13 mouse cellular contexts compared by ENCODE assay signal in the genomic region with DNA sequence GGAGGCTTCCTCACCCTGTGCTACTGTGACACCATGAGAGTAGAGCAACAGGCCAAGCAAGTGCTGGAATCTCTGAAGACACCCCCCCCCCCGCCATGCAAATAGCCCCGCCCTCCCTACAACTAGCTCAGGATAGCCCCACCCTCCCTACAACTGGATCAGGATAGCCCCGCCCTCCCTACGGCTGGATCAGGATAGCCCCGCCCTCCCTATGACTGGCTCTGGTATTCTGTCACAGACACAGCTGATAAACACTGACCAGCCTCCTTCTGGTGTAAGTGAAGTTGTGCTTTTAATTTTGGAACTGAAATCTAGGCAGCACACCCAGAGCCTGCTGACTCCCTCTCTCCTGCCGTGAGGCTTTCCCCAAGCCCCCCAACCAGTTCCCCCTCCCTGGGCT.
A peak's percentile ranks its signal among the peaks of the same experiment; 100 is the strongest.
DNase-seq lines count a peak whose midpoint lies in the region; ATAC-seq and TF ChIP-seq lines count a peak whose summit lies in the region.
"Had no signal": no experiment of that assay in that cellular context is flagged by ENCODE, and none has a peak within 500 bp of the region (broad histone marks: within the 10 kb centered on the region; RNA-seq: fewer than 3 reads in every experiment).

No protein-coding gene starts in this region.

- no peaks in the 10 kb centered on the region for H3K27me3 ChIP-seq in intestine, embryonic 15.5 days (replicated peaks)
- H3K27me3 ChIP-seq in intestine, postnatal 0 days (replicated peaks; ENCODE audit: control insufficient read depth, insufficient read depth, low read length) = no peaks in the 10 kb centered on the region
- no peaks in the 10 kb centered on the region for H3K27me3 ChIP-seq in liver, embryonic 14.5 days (ENCODE audit: control insufficient read depth, insufficient read depth, low read length)
- H3K27me3 ChIP-seq: midbrain, embryonic 13.5 days; neural tube, embryonic 13.5 days had no signal

- DNase-seq in ZHBTc4 (ENCODE audit: low read depth, low spot score) = peak; percentile 86
- DNase-seq in liver, embryonic 14.5 days (ENCODE audit: low read depth in 3 of 3, low spot score in 3 of 3) = no peak
- no peak for DNase-seq in adrenal gland, postnatal 10 days
- DNase-seq in neural tube, embryonic 10.5 days (ENCODE audit: extremely low spot score, low spot score) = no peak
- DNase-seq: cerebellum, postnatal 10 days; kidney, postnatal 10 days had no signal

- no peak for TF ChIP-seq EP300 in liver, embryonic 14.5 days (IDR thresholded peaks at IDR 0.05; ENCODE audit: low read depth)

- H3K4me1 ChIP-seq in intestine, embryonic 15.5 days (replicated peaks) = 0 out of 2 replicates have a peak, but pooled peaks cover 2% of the 10 kb centered on the region
- H3K4me1 ChIP-seq in intestine, postnatal 0 days (replicated peaks; ENCODE audit: control insufficient read depth, insufficient read depth, low read length) = no peaks in the 10 kb centered on the region
- peaks cover 0 to 1% of the 10 kb centered on the region in 2 experiments; a peak in 1 of 4 replicates for H3K4me1 ChIP-seq in liver, embryonic 14.5 days (replicated peaks; ENCODE audit: control insufficient read depth in 2 of 2, insufficient read depth in 2 of 2, low read length in 1 of 2)

- ATAC-seq in intestine, embryonic 15.5 days = peak; percentile 63; the same call in 1 of the 2 replicates
- ATAC-seq in intestine, postnatal 0 days = no peak
- ATAC-seq in erythroid progenitor cell, adult 5-6 weeks (replicated peaks; ENCODE audit: low FRiP score, poor library complexity, severe bottlenecking) = peak; percentile 52; the same call in 1 of the 2 replicates
- ATAC-seq in liver, embryonic 14.5 days (ENCODE audit: insufficient read depth) = peak; percentile 47; the same call in 1 of the 2 replicates
- ATAC-seq in megakaryocyte-erythroid progenitor cell, adult 5-6 weeks (replicated peaks; ENCODE audit: low FRiP score, low TSS enrichment, poor library complexity, severe bottlenecking) = no peak; the same call in 1 of the 2 replicates
- ATAC-seq: hindbrain, postnatal 0 days; midbrain, embryonic 13.5 days had no signal

- WGBS in intestine, embryonic 15.5 days = 45% methylated on average over 6 of the region's 6 CpGs
- 46% methylated on average over 6 of the region's 6 CpGs for WGBS in intestine, postnatal 0 days
- WGBS in liver, embryonic 14.5 days (ENCODE audit: insufficient replicate concordance) = 37% methylated on average over 6 of the region's 6 CpGs

- H3K9me3 ChIP-seq in intestine, embryonic 15.5 days = no peaks in the 10 kb centered on the region
- no peaks in the 10 kb centered on the region for H3K9me3 ChIP-seq in intestine, postnatal 0 days (ENCODE audit: control insufficient read depth)
- H3K9me3 ChIP-seq in liver, embryonic 14.5 days (ENCODE audit: control insufficient read depth, low read length) = no peaks in the 10 kb centered on the region
- H3K9me3 ChIP-seq: midbrain, embryonic 13.5 days; neural tube, embryonic 13.5 days had no signal

- H3K4me2 ChIP-seq in intestine, embryonic 15.5 days (replicated peaks) = no peak overlapping the region
- H3K4me2 ChIP-seq in intestine, postnatal 0 days (replicated peaks; ENCODE audit: low read depth) = no peak overlapping the region
- no peak overlapping the region for H3K4me2 ChIP-seq in liver, embryonic 14.5 days (ENCODE audit: low read depth)
- H3K4me2 ChIP-seq: midbrain, embryonic 13.5 days; neural tube, embryonic 13.5 days had no signal

- H3K27ac ChIP-seq in intestine, embryonic 15.5 days = no peak overlapping the region
- H3K27ac ChIP-seq in intestine, postnatal 0 days (ENCODE audit: low read depth, low read length) = no peak overlapping the region
- H3K27ac ChIP-seq in liver, embryonic 14.5 days = no peak overlapping the region
- H3K27ac ChIP-seq: hindbrain, postnatal 0 days; midbrain, embryonic 13.5 days; neural tube, embryonic 13.5 days had no signal

- no peak for TF ChIP-seq CTCF in intestine, postnatal 0 days (IDR thresholded peaks at IDR 0.05; ENCODE audit: low read depth)
- TF ChIP-seq CTCF in liver, embryonic 14.5 days (IDR thresholded peaks at IDR 0.05; ENCODE audit: low read depth) = no peak

- H3K4me3 ChIP-seq in intestine, embryonic 15.5 days (replicated peaks) = no peak overlapping the region
- H3K4me3 ChIP-seq in intestine, postnatal 0 days (ENCODE audit: low read depth, low read length) = no peak overlapping the region
- H3K4me3 ChIP-seq in liver, embryonic 14.5 days (ENCODE audit: insufficient read depth in 1 of 2, low read depth in 2 of 2, low read length in 2 of 2) = no peak overlapping the region
- H3K4me3 ChIP-seq: midbrain, embryonic 13.5 days; neural tube, embryonic 13.5 days had no signal

- no peak overlapping the region for H3K9ac ChIP-seq in intestine, embryonic 15.5 days
- H3K9ac ChIP-seq in intestine, postnatal 0 days (ENCODE audit: low read depth, low read length) = no peak overlapping the region
- no peak overlapping the region for H3K9ac ChIP-seq in liver, embryonic 14.5 days (replicated peaks)
- H3K9ac ChIP-seq: midbrain, embryonic 13.5 days; neural tube, embryonic 13.5 days had no signal

- no peaks in the 10 kb centered on the region for H3K36me3 ChIP-seq in intestine, embryonic 15.5 days
- H3K36me3 ChIP-seq in intestine, postnatal 0 days (ENCODE audit: control insufficient read depth, insufficient read depth) = no peaks in the 10 kb centered on the region
- H3K36me3 ChIP-seq in liver, embryonic 14.5 days (replicated peaks; ENCODE audit: control insufficient read depth, insufficient read depth, low read depth) = no peaks in the 10 kb centered on the region
- H3K36me3 ChIP-seq: midbrain, embryonic 13.5 days; neural tube, embryonic 13.5 days had no signal

Comparison
In these comparisons a context has a peak if more than half of its experiments do, and no peak if none do; other contexts are left out.
1. ATAC-seq: peak in intestine, embryonic 15.5 days (single experiment), erythroid progenitor cell, adult 5-6 weeks (single experiment) and liver, embryonic 14.5 days (single experiment); none in intestine, postnatal 0 days (single experiment) and megakaryocyte-erythroid progenitor cell, adult 5-6 weeks (single experiment).